ENCODE assay signal across 18 mouse cellular contexts in genomic region chr13:46129236-46129855, GRCm38 (mm10).
DNase-seq lines count a peak whose midpoint lies in the region; TF ChIP-seq lines count a peak whose summit lies in the region.
"Had no signal": no experiment of that assay in that cellular context is flagged by ENCODE, and none has a peak within 500 bp of the region (broad histone marks: within the 10 kb centered on the region; RNA-seq: fewer than 3 reads in every experiment).

No protein-coding gene starts in this region.

- TF ChIP-seq CTCF in left cerebral cortex, adult 2 months (IDR thresholded peaks at IDR 0.05), result no peak

- no peak overlapping the region for H3K27ac ChIP-seq in left cerebral cortex, adult 2 months
- H3K27ac ChIP-seq: embryonic facial prominence, embryonic 13.5 days; forebrain, embryonic 13.5 days; gastrocnemius, adult 2 months; heart, embryonic 13.5 days; hindbrain, embryonic 15.5 days had no signal

- DNase-seq in frontal cortex, postnatal 36 days (ENCODE audit: low spot score in 2 of 2), result peak; percentile 13 to 51
- no peak for DNase-seq in frontal cortex, postnatal 25 days (ENCODE audit: low spot score in 2 of 2)
- DNase-seq in left cerebral cortex, postnatal 14 days (ENCODE audit: low spot score in 2 of 2), result peak; percentile 16 to 41
- DNase-seq in left cerebral cortex, adult 2 months (ENCODE audit: extremely low spot score in 1 of 2, low spot score in 2 of 2), result no peak
- peak; percentile 19 to 24 for DNase-seq in right cerebral cortex, adult 2 months (ENCODE audit: low spot score in 2 of 2)
- no peak for DNase-seq in right cerebral cortex, postnatal 14 days
- DNase-seq in telencephalon, adult 2 months (ENCODE audit: low read depth, low spot score), result peak; percentile 56
- DNase-seq: adrenal gland, postnatal 14 days; cerebellum, adult 18-20 months; cerebellum, adult 9-11 months; cerebellum, postnatal 36 days; gastrocnemius, adult 2 months; gastrocnemius, postnatal 25 days; heart, postnatal 36 days had no signal

- H3K4me3 ChIP-seq in left cerebral cortex, adult 2 months, result no peak overlapping the region
- H3K4me3 ChIP-seq: embryonic facial prominence, embryonic 13.5 days; forebrain, embryonic 13.5 days; gastrocnemius, adult 2 months; heart, embryonic 13.5 days; hindbrain, embryonic 15.5 days had no signal

- intact Hi-C loops in left cerebral cortex, postnatal 14 days (cut with DNase I), result no loop called here
- intact Hi-C loops in left cerebral cortex, adult 2 months (cut with DNase I), result loop anchor here (2.0 kb wide), 1 partner anchor 31 kb away; no protein-coding TSS in a partner anchor

Comparison
In these comparisons a context has a peak if more than half of its experiments do, and no peak if none do; other contexts are left out.
1. DNase-seq: peak in frontal cortex, postnatal 36 days (2 of 2), left cerebral cortex, postnatal 14 days (2 of 2), right cerebral cortex, adult 2 months (2 of 2) and telencephalon, adult 2 months (single experiment); none in frontal cortex, postnatal 25 days (0 of 2), left cerebral cortex, adult 2 months (0 of 2) and right cerebral cortex, postnatal 14 days (single experiment).